Mouse (Mus musculus) forelimb bud, embryonic 11.5 days (tissue): Measurements from ENCODE around the gene Ephb4.
A peak's percentile ranks its signal among the peaks of the same experiment; 100 is the strongest.

Source experiments
- DNase-seq: peaks from one replicate; pipeline ENCODE4 v3.0.0-alpha.2; 2012; ENCODE audit warnings: low read depth, low spot score

The Ephb4 gene

DNA sequence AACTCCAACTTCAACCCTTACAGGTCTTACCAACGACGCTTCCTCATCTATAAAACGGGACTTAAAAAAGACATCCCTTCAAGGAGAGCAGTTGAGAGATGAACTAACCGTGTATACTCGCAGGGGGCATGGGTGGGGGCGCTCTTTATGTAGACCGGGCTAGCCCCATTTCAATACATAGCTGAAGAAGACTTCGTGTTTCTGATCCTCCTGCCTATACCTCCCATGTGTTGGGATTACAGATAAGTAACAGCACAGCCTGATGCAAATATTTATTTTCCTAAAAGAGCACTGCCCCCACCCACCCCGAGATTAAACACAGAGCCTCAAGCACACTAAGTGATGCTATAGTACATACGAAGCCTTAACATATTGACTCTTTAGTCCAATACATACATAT lies 15.6 kb upstream of the Ephb4 start:
- DNase-seq, result no peak

- DNase-seq, result no peak
Measured at GRCm38 (mm10) chr5:137335066-137335465, 14.8 kb upstream of the Ephb4 start.

DNA sequence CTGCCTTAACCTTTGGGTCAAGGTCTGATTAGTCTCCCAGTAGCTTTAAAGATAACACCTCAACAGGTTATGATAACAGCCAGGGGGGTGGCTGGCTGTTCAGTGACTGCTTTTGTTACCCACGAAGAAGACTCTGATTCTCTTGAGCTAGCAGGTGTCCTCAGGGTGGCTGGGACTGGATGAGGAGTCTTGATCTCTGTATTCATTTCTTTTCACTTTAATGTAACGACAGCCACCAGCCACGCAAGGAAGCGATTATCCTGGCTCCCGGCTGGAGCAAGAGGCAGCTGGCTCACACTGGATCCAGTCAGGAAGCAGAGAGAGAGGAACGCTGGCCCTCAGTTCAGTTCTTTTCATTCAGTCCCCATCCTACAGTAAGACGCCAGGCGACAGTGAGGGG lies 12.7 kb upstream of the Ephb4 start:
- no peak for DNase-seq

- DNase-seq, result peak; percentile 80
Measured at GRCm38 (mm10) chr5:137338256-137338655, 11.7 kb upstream of the Ephb4 start.

GRCm38 (mm10) chr5:137338663-137339289 lies 11.1 kb upstream of the Ephb4 start:
- DNase-seq, result no peak

- DNase-seq, result no peak
Measured at GRCm38 (mm10) chr5:137339290-137339979, 10.5 kb upstream of the Ephb4 start.

DNA sequence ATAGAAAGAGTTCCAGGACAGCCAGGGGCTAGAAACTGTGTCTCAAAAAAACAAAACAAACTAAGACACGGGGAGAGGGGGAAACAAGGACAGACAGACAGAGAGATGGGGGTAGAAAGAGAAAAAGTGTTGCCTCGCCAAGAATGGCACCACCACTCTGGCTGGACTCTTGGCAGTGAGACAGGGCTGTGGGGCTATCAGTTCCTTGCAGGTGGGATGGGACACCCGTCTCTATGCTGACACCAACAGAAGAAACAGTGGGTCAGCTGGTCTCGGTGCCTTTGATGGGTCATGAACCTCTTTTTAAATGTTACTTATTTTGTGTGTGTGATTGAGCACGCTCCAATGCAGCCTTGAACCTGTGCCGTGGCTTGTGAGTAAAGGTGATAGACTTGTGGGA lies 9.7 kb upstream of the Ephb4 start:
- no peak for DNase-seq

DNA sequence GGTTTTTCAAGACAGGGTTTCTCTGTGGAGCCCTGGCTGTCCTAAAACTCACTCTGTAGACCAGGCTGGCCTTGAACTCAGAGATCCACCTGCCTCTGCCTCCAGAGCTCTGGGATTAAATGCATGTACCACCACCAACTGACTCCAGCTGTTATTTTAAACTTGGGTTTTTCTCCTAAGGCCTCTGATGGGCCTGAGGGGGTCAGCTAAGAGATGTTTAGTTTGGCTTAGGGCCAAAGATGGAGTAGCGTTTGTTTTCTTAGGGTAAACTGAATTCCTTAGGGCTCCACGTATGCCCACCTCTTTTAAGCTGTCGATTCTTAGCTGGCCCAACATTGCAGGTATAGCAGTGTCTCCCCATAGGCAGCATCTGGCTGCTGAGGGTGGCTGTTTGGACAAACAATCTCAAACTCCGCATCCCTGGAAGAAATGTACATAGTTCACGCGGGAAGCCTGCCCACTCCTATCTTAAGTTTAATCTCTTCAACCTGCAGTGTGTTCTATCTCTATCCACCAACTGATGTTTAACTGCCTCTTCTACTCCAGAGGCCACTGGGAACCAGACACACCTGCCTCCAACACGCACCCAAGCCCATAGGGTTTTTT lies 7.4 kb upstream of the Ephb4 start:
- DNase-seq, result no peak

- DNase-seq, result no peak
Measured at GRCm38 (mm10) chr5:137343412-137343811, 6.5 kb upstream of the Ephb4 start.

DNA sequence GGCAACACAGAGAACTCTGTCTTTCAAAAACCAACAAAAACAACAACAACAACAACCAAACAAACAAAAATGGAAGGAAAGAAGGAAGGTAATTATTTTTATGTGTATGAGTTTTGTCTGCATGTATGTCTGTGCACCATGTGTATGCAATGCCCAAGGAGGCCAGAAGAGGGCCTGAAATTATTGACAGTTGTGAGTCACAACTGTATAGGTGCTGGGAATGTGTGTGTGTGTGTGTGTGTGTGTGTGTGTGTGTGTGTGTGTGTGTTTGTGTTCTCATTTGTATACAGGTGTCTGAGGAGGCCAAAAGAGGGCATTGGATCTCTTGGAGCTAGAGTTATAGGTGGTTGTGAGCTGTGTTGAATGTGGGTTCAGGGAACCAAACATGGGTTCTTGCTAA lies 6.0 kb upstream of the Ephb4 start:
- no peak for DNase-seq

- no peak for DNase-seq
Measured at GRCm38 (mm10) chr5:137345821-137346220, 4.1 kb upstream of the Ephb4 start.

GRCm38 (mm10) chr5:137346388-137346787 lies 3.5 kb upstream of the Ephb4 start:
- DNase-seq, result no peak

- no peak for DNase-seq
Measured at GRCm38 (mm10) chr5:137346983-137347382, 2.9 kb upstream of the Ephb4 start.

DNA sequence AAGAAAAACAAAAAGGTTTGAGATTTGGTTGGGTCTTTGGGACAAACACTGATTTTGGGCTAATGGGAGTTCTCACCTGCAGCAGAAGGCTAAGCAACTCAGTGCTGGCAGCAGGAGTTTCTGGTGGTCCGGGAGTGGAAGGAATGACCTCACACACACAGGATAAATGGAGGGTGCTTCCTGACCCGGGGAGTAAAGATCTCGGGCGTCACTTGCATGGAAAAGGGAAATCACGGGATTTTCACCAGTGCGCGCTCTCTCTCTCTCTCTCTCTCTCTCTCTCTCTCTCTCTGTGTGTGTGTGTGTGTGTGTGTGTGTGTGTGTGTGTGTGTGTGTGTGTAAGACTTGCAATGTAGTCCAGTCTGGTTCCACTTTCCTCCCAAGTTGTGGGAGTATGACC lies 2.1 kb upstream of the Ephb4 start:
- no peak for DNase-seq

DNA sequence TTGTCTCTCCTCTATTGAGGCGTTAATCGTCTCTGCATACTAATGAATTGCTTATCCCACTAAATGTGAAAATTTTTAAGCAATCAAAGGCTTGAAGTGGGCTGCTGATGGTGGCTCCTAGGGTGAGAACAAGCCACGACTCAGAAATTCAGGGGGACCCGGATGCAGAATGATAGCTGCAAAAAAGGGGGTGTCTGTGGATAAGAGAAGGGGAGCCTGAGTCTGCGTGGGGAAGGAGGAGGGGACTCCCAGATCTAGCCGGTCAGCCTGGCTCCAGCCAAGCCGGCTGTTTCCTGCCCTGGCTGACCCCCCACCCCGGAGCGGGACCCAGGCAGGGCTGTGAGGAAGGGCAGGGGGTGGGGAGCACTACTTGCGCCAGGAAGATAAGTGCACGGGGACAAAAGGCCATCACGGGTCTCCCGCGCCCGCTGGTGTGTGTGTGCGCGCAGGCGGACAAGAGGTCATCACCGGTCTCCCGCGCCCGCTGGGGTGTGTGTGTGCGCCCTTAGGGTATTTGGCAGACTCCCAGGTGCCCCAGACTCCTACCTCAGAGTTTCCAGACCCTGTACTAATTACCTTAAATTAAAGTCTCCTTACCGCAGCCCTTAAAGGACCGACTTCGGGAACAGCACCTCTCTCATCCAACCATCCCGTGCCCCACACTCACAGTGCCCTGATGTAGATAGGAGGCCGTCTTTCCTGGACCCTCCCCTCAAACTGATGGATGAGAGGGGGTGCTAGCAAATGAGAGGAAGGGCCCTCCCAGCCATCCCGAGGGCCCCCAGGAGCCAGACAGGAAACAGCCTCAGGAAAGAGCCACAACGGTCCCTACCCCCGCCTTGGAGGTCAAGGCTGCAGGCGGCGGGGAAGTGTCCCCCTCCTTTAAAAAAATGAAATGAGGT lies 1.2 kb upstream of the Ephb4 start:
- peak; percentile 35 for DNase-seq

- DNase-seq, result no peak
Measured at GRCm38 (mm10) chr5:137350205-137351057, 522 bp downstream of the Ephb4 start.

DNA sequence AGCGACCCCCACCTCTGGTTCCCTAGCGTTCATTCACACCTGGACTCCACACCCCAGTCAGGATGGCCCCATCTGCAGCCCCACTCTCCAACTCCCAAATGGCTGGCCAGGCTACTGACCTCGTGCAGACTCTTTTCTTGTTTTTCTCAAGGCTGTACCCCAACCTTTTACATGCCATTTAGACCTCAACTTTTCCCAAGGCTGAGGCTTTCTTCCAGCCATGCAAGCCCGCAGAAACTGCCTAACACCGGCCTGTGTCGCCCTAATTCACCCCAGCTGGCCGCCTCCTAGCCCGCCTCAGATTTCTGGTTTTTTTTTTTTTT lies 1.1 kb downstream of the Ephb4 start:
- DNase-seq, result no peak

DNA sequence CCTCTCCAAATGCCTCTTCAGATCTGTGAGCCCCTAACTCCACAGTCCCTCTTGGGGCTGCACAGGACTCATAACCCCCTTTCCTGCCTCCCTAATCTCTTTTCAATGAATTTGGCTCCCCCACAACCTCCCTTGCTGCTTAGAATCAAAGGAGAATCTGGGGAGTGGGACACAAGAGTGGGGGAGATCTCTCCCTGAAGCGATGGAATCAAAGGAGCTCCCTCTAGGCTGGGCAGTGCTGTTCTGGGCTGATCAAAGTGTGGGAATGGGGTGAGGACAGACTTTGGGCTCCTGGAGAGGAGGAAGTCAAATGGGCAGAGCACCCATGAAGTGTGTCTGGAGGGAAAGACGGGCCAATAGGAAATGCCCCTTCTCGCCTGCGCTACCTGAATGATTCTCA lies 1.5 kb downstream of the Ephb4 start:
- no peak for DNase-seq

- no peak for DNase-seq
Measured at GRCm38 (mm10) chr5:137352011-137352975, 2.4 kb downstream of the Ephb4 start.

DNA sequence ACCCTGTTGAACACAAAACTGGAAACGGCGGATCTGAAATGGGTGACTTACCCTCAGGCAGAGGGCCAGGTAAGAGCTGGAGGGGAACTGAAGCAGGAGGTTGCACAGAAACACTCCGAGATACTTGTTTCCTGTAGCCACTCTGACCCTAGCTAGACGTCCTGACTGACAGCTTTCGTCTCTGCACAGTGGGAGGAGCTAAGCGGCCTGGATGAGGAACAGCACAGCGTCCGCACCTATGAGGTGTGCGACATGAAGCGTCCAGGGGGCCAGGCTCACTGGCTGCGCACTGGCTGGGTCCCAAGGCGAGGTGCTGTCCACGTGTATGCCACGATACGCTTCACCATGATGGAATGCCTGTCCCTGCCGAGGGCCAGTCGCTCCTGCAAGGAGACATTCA lies 4.2 kb downstream of the Ephb4 start:
- DNase-seq, result no peak
